Mouse (Mus musculus) adrenal gland, postnatal 0 days (tissue): ENCODE data around the gene Lrrc8d. TPM values are rescaled to one million over a fixed set of nuclear protein-coding genes. Genes with fewer than 3 reads are reported as not detected.

Experiments
- polyA plus RNA-seq: library from polyadenylated mRNA; unstranded; fragments of >200 nt; fragmentation: Nextera tagmentation; extraction: Ambion mirVana; gene quantifications from 2 replicates; pipeline ENCODE4 v1.2.1, GENCODE M21; 2015

Lrrc8d gene
- polyA plus RNA-seq = 23.2 and 41.8 TPM in 2 replicates

DNA sequence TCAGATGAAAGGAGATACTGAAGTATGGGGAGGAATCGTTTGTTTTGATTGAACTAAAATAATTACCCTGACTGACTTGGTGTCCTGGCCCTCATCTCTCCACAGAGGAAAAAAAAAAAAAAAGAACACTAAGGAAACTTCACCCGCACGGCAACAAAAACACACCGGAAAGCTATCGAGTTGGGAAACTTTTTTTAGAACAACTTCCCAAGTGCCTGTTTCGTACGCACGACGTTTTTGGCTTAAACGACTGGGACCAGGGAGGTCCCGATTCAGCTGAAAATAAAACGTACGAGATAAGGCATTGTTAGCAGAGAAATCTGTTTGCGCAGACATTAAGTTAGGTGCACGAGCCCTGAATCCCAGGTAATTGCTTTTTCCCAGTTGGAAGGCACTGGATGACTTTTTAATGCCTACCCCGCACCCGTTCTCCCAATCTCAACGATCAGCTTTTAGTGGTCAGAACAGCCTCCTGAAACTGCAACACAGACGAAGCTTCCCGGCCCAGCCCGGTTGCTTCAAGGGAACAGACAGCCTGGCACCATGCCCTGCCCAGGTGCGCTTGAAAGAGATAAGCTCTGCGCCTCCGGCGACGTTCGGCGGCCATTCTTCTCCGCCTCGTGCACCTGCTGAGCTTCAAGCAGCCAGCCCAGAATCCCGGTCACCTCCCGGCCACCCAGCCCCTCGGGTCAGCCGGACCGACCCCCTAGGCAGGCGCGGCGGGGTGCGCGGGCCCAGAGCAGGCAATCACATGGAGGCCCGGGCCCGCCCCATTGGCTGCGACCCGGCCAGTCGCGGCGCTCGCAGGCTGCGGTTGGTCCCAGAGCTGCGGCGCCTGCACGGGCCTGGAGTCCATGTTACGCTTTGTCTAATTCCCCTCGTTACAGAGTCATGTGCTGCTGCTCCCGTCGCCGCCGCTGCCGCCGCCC lies at the start of gene Lrrc8d:
Gene Lrrc8d (plus strand): TSS at position 829 of the 929 bp plus-strand sequence.

DNA sequence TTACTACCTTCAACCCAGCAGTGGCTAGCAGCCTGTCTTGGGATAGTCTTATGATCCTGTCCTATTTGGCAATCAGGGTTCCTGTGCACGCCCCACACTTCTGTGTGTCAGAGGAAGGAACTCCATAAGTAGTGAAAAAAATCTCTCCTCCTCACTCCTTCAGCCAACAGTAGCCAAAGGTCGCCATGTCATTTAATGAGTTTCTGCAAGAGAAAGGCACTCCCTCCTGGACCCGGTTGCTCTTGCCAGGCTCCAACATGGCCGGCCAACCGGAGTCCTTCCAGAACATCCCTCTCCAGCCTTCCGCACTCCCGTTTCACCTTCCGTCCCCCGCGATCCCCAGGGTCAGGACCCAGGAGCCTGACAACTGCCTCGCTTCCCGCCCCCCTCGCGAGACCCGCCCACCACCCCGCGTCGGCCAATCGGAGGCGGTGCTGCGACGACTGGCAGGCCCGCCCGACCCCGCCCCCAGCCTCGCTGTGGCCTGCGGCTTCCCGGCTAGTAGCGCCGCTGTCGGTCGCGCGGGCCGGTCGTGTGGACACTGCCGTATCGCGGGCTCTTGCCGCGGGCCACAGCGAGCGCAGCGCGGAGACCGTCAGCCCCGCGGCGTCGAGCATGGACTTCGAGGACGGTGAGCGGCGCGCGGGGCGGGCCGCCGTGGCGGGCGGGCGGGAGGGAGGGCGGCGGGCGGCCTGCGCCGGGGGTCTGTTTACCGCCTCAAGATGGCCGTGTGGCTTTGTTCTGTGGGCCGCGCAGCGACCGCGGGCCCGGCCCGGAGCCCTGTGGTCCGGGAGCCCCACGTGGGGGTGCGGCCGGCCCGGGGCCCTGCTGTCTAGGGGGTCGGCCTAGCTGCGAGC lies 176.5 kb downstream of the Lrrc8d start, which contains the start of gene Zfp326:
Gene Zfp326 (plus strand): TSS at position 498 of the 857 bp plus-strand sequence.

Other genes starting within 250 kb of the Lrrc8d start
- gene Lrrc8c, start 180.6 kb upstream of the Lrrc8d start, polyA plus RNA-seq = 15.0 and 26.4 TPM in 2 replicates
- gene Zfp326, start 176.6 kb downstream of the Lrrc8d start, polyA plus RNA-seq = 20.0 and 28.6 TPM in 2 replicates